Mouse (Mus musculus): ENCODE measurements around the gene Cd59a. TPM values are rescaled to one million over a fixed set of nuclear protein-coding genes. Genes with fewer than 3 reads are reported as not detected.
"Not testable (repeated sequence)": the region's sequence is repeated elsewhere in the genome, so short reads cannot be mapped to it uniquely, and the experiment has no call there.

Gene Cd59a
- polyA plus RNA-seq, 1 experiment from 2014 or later: 41.6 TPM

DNA sequence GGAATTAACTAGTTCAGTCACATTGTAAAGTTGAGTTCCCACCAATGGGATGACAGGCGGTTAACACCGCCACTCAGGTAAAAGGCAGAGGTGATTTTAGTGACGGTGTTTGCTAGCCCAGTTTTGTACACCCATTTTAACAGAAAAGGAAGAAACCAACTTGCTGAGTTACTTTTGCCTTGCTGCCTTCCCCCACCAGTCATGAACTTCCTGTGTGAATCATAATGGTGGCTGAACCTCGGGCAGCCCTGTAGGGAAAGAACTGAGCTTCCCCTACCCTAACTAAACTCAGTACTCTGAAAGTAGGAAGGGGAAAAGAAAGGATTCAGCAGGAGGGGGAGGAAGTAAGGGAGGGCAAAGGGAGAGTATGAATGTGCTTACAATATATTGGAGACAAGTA is 14.4 kb downstream of the Cd59a start:
- Histone ChIP-seq H3K4me1 (no peaks in the 10 kb centered on the region), H3K27me3 (no peaks in the 10 kb centered on the region), H3K4me3 (replicated peaks) (no peak overlapping the region), H3K4me2 (no peak overlapping the region), H3K27ac (no peak overlapping the region), H3K9me3 (replicated peaks) (no peaks in the 10 kb centered on the region), H3K9ac (no peak overlapping the region), H3K36me3 (no peaks in the 10 kb centered on the region)
- WGBS: 72% methylated on average over 4 of the region's 4 CpGs
- ATAC-seq (replicated peaks; ENCODE audit: low FRiP score): no peak

DNA sequence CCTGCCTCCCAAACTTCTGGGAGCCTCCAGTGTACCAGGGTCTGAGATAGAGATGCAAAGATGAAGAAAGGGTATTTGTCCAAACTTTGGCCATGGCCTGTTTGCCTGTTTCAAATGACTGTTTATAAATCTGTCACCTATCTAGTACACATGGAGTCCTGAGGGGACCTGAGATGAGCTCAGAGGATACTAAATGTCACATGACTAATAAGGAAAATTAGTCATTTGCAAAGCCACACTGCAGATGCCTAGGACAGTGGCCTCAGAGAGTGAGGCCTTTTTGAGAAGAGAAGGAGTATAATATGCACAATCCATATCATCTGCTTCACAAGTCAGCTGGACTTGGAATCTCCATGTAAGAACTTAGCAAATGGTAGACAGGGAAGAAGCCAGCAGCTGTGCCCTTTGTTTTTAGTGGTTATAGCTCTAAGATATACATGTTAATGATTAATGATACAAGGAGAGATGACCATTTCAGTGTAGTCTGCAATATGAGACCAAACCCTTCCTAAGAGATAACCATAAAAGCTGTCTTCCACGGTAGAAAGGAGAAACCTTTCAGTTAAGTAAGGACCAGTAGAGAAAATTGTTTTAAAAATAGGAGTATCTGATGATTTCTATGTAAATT is 15.7 kb downstream of the Cd59a start:
- ATAC-seq (replicated peaks; ENCODE audit: low FRiP score); H3K4me3 ChIP-seq (replicated peaks); H3K4me2 ChIP-seq; H3K36me3 ChIP-seq; H3K27ac ChIP-seq; H3K4me1 ChIP-seq; H3K9ac ChIP-seq; H3K9me3 ChIP-seq (replicated peaks); H3K27me3 ChIP-seq: not testable (repeated sequence)
- WGBS: no CpG with 5 or more reads among the region's 1 CpGs

DNA sequence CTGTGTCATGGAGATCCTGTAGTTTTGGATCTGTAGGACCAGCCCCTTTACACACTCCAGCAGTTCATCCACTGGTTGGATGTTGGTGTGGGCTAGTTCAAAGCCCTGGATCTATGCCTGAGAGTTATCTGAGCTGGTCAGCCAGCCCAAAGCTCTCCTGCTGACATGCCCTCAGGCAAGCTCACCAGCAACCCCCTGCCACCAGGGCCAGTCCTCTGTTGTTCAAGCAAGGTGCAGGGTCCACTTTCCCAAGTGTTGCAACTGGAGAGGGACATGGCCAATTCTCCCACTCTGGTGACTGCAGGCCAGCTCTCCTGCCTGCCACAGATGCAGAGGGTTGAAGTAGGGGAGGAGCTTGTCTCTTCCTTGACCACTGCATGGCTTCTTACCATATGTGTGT is 18.0 kb downstream of the Cd59a start:
- not testable (repeated sequence) for H3K27me3 ChIP-seq; ATAC-seq (replicated peaks; ENCODE audit: low FRiP score); H3K4me1 ChIP-seq; H3K36me3 ChIP-seq; H3K9me3 ChIP-seq (replicated peaks); H3K27ac ChIP-seq; H3K4me2 ChIP-seq; H3K4me3 ChIP-seq (replicated peaks); H3K9ac ChIP-seq

DNA sequence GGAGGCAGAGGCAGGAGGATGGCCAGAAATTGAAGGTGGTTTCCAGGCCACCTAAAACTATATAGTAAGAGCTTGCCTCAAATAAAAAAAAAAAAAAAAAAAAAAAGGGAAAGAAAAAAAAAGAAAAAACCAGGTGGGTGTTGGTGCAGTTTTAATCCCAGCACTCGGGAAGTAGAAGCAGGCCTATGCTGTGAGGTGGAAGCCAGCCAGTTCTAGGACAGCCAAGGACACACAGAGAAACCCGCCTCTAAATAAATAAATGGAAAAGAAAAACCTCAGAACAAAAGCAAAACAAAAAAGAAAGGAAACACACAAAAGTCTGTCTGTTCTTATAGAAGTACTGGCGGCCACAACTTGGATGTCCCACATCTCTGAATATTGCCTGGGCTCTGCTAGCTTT is 19.3 kb downstream of the Cd59a start:
- Histone ChIP-seq H3K27me3 (no peaks in the 10 kb centered on the region), H3K36me3 (no peaks in the 10 kb centered on the region), H3K4me2 (no peak overlapping the region), H3K27ac (no peak overlapping the region), H3K4me1 (no peaks in the 10 kb centered on the region), H3K9me3 (replicated peaks) (no peaks in the 10 kb centered on the region), H3K9ac (no peak overlapping the region), H3K4me3 (replicated peaks) (no peak overlapping the region)
- no peak for ATAC-seq (replicated peaks; ENCODE audit: low FRiP score)
- 90% methylated on average over 3 of the region's 3 CpGs for WGBS

DNA sequence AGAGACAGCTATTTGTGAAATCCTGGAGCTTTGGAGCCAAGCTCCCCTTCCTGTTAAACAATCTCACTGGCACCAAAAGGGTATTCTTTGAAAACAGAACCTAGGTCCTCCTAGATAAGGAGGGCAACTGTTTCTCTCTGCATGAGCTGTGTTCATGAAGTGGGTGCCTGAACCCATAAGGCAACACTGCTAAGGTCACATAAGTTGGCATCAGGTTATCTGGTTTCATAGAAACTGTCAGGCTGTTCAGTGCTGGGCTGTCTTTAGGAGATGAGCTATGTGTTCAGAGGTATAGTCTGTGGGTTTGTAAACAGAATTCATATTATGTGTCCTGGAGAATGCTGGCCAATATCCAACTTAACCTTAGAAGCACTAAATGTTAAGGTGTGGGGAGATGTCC is 21.6 kb downstream of the Cd59a start:
- not testable (repeated sequence) for H3K4me2 ChIP-seq; H3K36me3 ChIP-seq; H3K27ac ChIP-seq; H3K4me1 ChIP-seq; H3K9me3 ChIP-seq (replicated peaks); H3K9ac ChIP-seq; H3K4me3 ChIP-seq (replicated peaks); H3K27me3 ChIP-seq; ATAC-seq (replicated peaks; ENCODE audit: low FRiP score)

DNA sequence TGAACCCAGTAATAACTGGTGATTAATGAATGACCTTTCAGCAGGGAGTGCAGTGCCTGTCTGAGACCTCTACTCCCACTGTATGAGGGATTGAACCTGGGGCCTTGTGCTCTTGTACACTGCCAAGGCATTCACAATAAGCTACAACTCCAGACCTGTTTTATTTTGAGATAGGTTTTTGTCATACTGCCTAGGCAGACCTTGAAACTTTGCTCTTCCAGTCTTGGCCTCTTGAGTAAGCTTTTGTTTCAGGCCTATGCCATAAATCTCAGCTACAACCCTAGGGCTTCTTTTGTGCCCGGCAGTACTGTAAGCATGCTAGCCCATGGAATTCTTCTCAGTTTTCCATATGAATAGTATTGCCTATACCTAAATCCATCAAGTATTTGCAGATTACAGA is 23.5 kb downstream of the Cd59a start:
- Histone ChIP-seq H3K4me1 (peaks cover 18% of the 10 kb centered on the region), H3K4me3 (replicated peaks) (no peak overlapping the region), H3K9ac (no peak overlapping the region), H3K9me3 (replicated peaks) (no peaks in the 10 kb centered on the region), H3K4me2 (no peak overlapping the region), H3K36me3 (no peaks in the 10 kb centered on the region), H3K27ac (no peak overlapping the region), H3K27me3 (peaks cover 15% of the 10 kb centered on the region)
- no peak for ATAC-seq (replicated peaks; ENCODE audit: low FRiP score)
- WGBS: 23% methylated on average over 1 of the region's 1 CpGs

DNA sequence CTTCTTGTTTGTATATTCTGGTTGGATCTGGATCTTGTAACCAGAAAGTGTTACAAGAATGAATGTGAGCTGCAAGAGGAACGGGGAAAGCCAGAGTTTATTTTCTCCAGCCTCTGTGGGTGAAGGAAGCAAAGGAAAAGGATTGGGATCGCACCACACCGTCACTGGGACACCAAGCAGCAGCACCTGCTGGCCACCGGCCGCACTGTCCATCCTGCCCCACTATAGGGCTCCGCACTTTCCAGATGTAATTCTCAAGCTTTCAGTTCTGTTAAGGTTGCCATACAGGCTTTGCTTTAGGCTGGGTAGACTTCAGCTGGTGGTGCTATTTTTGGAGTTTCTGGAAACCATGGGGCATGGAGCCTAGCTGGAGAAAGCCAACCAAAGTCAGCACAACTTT is 24.7 kb downstream of the Cd59a start:
- 57% methylated on average over 6 of the region's 6 CpGs for WGBS
- Histone ChIP-seq H3K27me3 (peaks cover 22% of the 10 kb centered on the region), H3K36me3 (no peaks in the 10 kb centered on the region), H3K27ac (no peak overlapping the region), H3K4me3 (replicated peaks) (no peak overlapping the region), H3K4me2 (no peak overlapping the region), H3K9me3 (replicated peaks) (no peaks in the 10 kb centered on the region), H3K9ac (no peak overlapping the region), H3K4me1 (peaks cover 18% of the 10 kb centered on the region)
- ATAC-seq (replicated peaks; ENCODE audit: low FRiP score): no peak

DNA sequence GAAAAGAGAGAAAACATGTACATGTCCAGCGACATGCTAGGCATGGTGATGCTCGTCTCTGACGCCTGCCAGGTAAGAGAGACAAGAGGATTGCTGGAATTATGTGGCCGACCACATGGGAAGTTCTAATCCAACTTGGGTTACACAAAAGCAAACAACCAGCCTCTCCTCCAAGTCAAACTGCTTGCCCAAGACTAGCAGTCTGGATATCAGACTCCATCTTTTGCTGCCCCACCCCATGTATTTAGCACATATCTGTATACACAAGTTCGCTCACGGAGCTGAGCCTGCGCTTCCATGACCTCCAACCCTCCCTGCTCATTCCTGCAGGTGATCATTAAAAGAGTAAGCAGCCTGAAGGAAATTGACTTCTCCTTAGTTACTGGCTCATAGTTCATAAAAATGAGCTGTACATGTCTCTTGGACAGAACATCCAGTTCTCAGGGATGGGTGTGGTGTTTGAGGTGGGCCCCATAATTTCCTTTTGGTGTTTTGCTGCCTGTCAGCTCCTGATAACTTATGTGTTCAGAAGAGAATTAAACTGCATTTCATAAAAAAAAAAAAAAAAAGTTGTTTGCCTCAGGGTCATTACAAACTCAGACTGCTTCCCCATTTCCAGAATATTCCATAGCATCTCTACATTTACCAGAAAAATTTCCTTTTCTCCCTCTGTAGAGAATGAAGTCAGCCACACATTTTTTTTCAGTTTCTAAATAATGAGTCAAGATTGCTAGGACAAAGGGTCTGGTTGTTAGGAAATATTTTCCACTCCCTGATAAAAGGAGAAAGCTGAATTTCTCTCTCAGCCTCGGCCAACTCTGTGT is 26.3 kb downstream of the Cd59a start:
- Histone ChIP-seq H3K4me2 (peak overlapping the region; percentile 95), H3K27ac (peak overlapping the region; percentile 64; the same call in 1 of the 2 replicates), H3K9ac (peak overlapping the region; percentile 57; the same call in 1 of the 2 replicates), H3K9me3 (replicated peaks) (no peaks in the 10 kb centered on the region), H3K4me3 (replicated peaks) (peak overlapping the region; percentile 71), H3K36me3 (no peaks in the 10 kb centered on the region), H3K4me1 (peaks cover 18% of the 10 kb centered on the region), H3K27me3 (peaks cover 35% of the 10 kb centered on the region)
- ATAC-seq (replicated peaks; ENCODE audit: low FRiP score): no peak
- WGBS: 72% methylated on average over 8 of the region's 8 CpGs

DNA sequence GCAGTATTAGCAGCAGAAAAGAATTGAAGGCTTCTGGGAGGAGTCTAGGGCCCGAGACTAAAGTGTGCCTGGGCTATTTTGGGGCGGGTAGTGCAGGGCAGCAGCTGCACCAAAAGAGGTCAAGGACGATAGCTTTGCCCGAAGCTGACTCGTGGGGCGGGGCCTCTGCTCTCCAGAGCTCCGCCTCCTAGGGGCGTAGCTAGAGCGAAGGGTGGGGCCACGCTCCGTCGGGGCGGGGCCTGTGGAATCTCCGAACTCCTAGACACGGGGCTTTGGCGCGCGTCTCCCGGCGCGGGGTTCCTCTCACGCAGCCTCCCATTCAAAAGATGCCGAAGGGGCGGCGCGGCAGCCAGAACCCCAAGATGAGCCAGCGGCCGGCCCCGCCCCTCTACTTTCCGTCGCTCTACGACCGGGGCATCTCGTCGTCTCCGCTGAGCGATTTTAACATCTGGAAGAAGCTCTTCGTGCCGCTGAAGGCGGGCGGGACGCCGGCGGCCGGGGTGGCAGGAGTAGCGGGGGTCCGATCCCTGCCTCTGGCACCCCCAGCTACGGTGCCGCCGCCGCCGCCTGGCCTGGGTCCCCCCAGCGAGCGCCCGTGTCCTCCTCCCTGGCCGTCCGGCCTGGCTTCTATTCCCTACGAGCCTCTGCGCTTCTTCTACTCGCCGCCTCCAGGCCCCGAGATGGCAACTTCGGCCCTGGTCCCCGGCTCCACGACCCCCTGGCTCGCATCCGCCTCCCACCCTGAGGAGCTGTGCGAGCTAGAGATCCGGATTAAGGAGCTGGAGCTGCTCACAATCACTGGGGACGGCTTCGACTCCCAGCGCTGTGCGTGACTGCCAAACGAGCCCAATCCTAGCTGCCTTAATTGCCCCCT is 27.1 kb downstream of the Cd59a start, which contains the start of gene A930018P22Rik:
TSS of gene A930018P22Rik (plus strand) at position 265 of the 874 bp plus-strand sequence.
- ATAC-seq (replicated peaks; ENCODE audit: low FRiP score): peak; percentile 97
- peak within 1 kb of the TSS; percentile 95 for H3K4me2 ChIP-seq
- H3K9ac ChIP-seq: peak within 1 kb of the TSS; percentile 57
- 0% methylated on average over 73 of the region's 74 CpGs for WGBS
- H3K27ac ChIP-seq: peak within 1 kb of the TSS; percentile 64; the same call in 1 of the 2 replicates
- no peaks in the 10 kb centered on the region for H3K36me3 ChIP-seq
- peak within 1 kb of the TSS; percentile 71 for H3K4me3 ChIP-seq (replicated peaks)
- peaks cover 35% of the 10 kb centered on the region for H3K27me3 ChIP-seq
- peaks cover 18% of the 10 kb centered on the region for H3K4me1 ChIP-seq
- no peaks in the 10 kb centered on the region for H3K9me3 ChIP-seq (replicated peaks)

DNA sequence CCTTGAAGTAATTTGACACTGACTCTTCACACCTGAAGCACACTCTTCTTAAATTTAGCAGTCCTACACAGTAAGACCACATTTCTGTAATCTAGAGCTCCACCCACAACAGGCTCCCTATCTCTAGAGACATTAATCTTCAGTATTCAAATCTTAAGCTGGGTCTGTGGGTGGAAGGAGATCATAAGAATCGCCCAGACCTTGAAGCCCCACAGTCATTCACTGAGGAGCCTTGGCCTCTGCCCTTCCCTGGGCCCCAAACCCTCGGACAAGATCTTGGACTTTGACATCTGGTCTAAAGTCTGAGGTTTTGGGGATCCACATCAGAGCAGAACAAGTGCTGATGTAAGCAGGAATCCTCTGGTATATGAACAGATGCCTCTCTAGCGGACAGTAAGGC is 27.9 kb downstream of the Cd59a start:
- peak; percentile 16; the same call in 1 of the 2 replicates for ATAC-seq (replicated peaks; ENCODE audit: low FRiP score)
- WGBS: 34% methylated on average over 3 of the region's 3 CpGs
- H3K27ac ChIP-seq: no peak overlapping the region
- H3K4me1 ChIP-seq: peaks cover 18% of the 10 kb centered on the region
- H3K27me3 ChIP-seq: peaks cover 38% of the 10 kb centered on the region
- no peaks in the 10 kb centered on the region for H3K36me3 ChIP-seq
- peak overlapping the region; percentile 95 for H3K4me2 ChIP-seq
- no peak overlapping the region for H3K9ac ChIP-seq
- no peaks in the 10 kb centered on the region for H3K9me3 ChIP-seq (replicated peaks)
- peak overlapping the region; percentile 71 for H3K4me3 ChIP-seq (replicated peaks)

DNA sequence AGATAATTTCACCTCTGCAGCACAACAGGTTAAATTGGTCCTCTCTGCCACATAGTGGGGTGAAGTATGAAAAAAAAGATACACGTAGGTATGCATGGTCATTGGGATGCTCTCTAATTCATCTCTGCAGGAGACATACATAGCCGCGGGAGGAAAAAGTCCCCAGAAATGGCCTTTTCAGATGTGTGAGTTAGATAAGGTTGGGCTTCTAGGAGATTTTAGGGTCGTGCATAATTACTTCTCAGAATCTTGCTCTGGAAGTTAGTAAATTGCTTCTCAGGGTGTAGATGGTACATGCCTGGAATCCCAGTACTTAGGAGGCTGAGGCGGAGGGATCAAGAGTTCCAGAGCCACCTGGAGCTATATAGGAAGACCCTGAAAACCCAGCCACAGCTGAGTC is 28.5 kb downstream of the Cd59a start:
- 72% methylated on average over 5 of the region's 5 CpGs for WGBS

More for the DNA sequence above, 28.5 kb downstream of the Cd59a start:
- Histone ChIP-seq H3K4me1 (peaks cover 18% of the 10 kb centered on the region), H3K36me3 (no peaks in the 10 kb centered on the region), H3K27ac (no peak overlapping the region), H3K27me3 (peaks cover 38% of the 10 kb centered on the region), H3K9ac (no peak overlapping the region), H3K4me3 (replicated peaks) (no peak overlapping the region), H3K9me3 (replicated peaks) (no peaks in the 10 kb centered on the region), H3K4me2 (no peak overlapping the region)
- no peak for ATAC-seq (replicated peaks; ENCODE audit: low FRiP score)

All from kidney, embryonic 15.5 days (tissue).